Comparison of ENCODE assay signal across 8 mouse cellular contexts in the genomic region with DNA sequence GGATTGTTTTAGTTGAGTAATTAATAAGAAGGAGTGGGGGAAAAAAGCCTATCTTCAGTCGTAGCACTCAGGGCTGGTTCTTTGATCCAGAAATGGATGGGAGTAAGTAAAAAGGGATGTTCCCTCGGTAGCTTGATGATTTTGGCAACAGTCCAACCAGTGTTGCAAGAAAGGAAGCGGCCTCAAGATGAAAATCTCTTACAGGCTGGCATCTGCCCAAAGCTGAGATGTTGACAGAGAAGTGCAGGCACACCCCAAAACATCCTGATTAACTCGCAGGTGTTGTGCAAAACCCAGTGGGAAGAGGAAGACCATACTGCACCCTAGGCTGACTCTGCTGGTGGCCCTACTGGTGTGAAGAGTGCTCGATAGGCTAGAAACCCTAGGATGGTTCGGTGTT.
DNase-seq lines count a peak whose midpoint lies in the region; ATAC-seq and TF ChIP-seq lines count a peak whose summit lies in the region.

No protein-coding gene starts in this region.

- H3K27me3 ChIP-seq in heart, embryonic 10.5 days (ENCODE audit: insufficient read depth, poor library complexity, severe bottlenecking), result no peaks in the 10 kb centered on the region
- H3K27me3 ChIP-seq in MEL (ENCODE audit: control insufficient read depth in 1 of 2, insufficient read depth in 2 of 2, low read length in 2 of 2), result no peaks in the 10 kb centered on the region
- no peaks in the 10 kb centered on the region for H3K27me3 ChIP-seq in embryonic facial prominence, embryonic 15.5 days
- no peaks in the 10 kb centered on the region for H3K27me3 ChIP-seq in limb, embryonic 15.5 days

- no peaks in the 10 kb centered on the region for H3K79me2 ChIP-seq in MEL (ENCODE audit: control insufficient read depth, insufficient read depth, low read length, poor library complexity)

- DNase-seq in heart, adult 18-20 months, result peak; percentile 85 to 92
- DNase-seq in heart, embryonic 10.5 days (ENCODE audit: low spot score), result no peak
- peak; percentile 86 for DNase-seq in MEL (ENCODE audit: low read depth, low spot score)
- DNase-seq in ovary, postnatal 14 days (ENCODE audit: low spot score), result peak; percentile 55
- no peak for DNase-seq in c-Kit-positive CD71-positive TER-119-positive erythroid progenitor cells, embryonic 14.5 days (ENCODE audit: low spot score)

- H3K4me1 ChIP-seq in heart, embryonic 10.5 days, result peaks cover 5% of the 10 kb centered on the region; the same call in 1 of the 2 replicates
- H3K4me1 ChIP-seq in MEL (ENCODE audit: control insufficient read depth in 1 of 2, insufficient read depth in 2 of 2, low read length in 2 of 2), result peaks cover 0 to 5% of the 10 kb centered on the region in 2 experiments; a peak in 1 of 4 replicates
- peaks cover 5% of the 10 kb centered on the region; the same call in 1 of the 2 replicates for H3K4me1 ChIP-seq in embryonic facial prominence, embryonic 15.5 days
- H3K4me1 ChIP-seq in limb, embryonic 15.5 days, result 0 out of 2 replicates have a peak, but pooled peaks cover 2% of the 10 kb centered on the region

- peak; percentile 66 to 77 for TF ChIP-seq EP300 in MEL (IDR thresholded peaks at IDR 0.05; ENCODE audit: low read depth in 1 of 2, low read length in 2 of 2)

- H3K4me2 ChIP-seq in embryonic facial prominence, embryonic 15.5 days (replicated peaks), result no peak overlapping the region
- no peak overlapping the region for H3K4me2 ChIP-seq in limb, embryonic 15.5 days

- no peak for TF ChIP-seq CTCF in MEL (IDR thresholded peaks at IDR 0.05 in 2 of 3, conservative IDR thresholded peaks at IDR 0.05 in 1 of 3; ENCODE audit: control insufficient read depth in 1 of 3, insufficient read depth in 1 of 3, low read depth in 2 of 3, low read length in 3 of 3, poor library complexity in 1 of 3, severe bottlenecking in 1 of 3)

- WGBS in heart, embryonic 10.5 days, result 46% methylated on average over 6 of the region's 6 CpGs
- 23% methylated on average over 6 of the region's 6 CpGs for WGBS in embryonic facial prominence, embryonic 15.5 days
- WGBS in limb, embryonic 15.5 days, result 42% methylated on average over 6 of the region's 6 CpGs

- no peaks in the 10 kb centered on the region for H3K36me3 ChIP-seq in heart, embryonic 10.5 days
- peaks cover 0 to 3% of the 10 kb centered on the region in 2 experiments; a peak in 1 of 4 replicates for H3K36me3 ChIP-seq in MEL (ENCODE audit: control insufficient read depth in 1 of 2, insufficient read depth in 2 of 2, low read length in 2 of 2)
- no peaks in the 10 kb centered on the region for H3K36me3 ChIP-seq in embryonic facial prominence, embryonic 15.5 days
- H3K36me3 ChIP-seq in limb, embryonic 15.5 days, result no peaks in the 10 kb centered on the region

- H3K9ac ChIP-seq in MEL (ENCODE audit: control insufficient read depth, low read depth, low read length, poor library complexity, severe bottlenecking), result no peak overlapping the region
- H3K9ac ChIP-seq in embryonic facial prominence, embryonic 15.5 days, result no peak overlapping the region
- H3K9ac ChIP-seq in limb, embryonic 15.5 days, result no peak overlapping the region

- no peak overlapping the region for H3K4me3 ChIP-seq in heart, embryonic 10.5 days
- no peak overlapping the region for H3K4me3 ChIP-seq in MEL (ENCODE audit: control insufficient read depth in 1 of 2, insufficient read depth in 1 of 2, low read depth in 2 of 2, low read length in 2 of 2)
- no peak overlapping the region for H3K4me3 ChIP-seq in embryonic facial prominence, embryonic 15.5 days (replicated peaks)
- no peak overlapping the region for H3K4me3 ChIP-seq in limb, embryonic 15.5 days

- ATAC-seq in embryonic facial prominence, embryonic 15.5 days (ENCODE audit: insufficient number of reproducible peaks, low FRiP score, low TSS enrichment, low read depth), result no peak
- peak; percentile 84 for ATAC-seq in inflammation-experienced regulatory T-cells, adult 6 months
- no peak; the same call in 1 of the 2 replicates for ATAC-seq in limb, embryonic 15.5 days (ENCODE audit: insufficient number of reproducible peaks, low FRiP score, low TSS enrichment, low read depth)

- no peak for TF ChIP-seq RAD21 in MEL (IDR thresholded peaks at IDR 0.05; ENCODE audit: low read depth, low read length)

- H3K27ac ChIP-seq in heart, embryonic 10.5 days, result no peak overlapping the region
- no peak overlapping the region for H3K27ac ChIP-seq in MEL (ENCODE audit: control insufficient read depth, low read depth, low read length)
- H3K27ac ChIP-seq in embryonic facial prominence, embryonic 15.5 days (replicated peaks), result 0 out of 2 replicates have a peak overlapping the region, but pooled peaks have one; percentile 25
- H3K27ac ChIP-seq in limb, embryonic 15.5 days, result peak overlapping the region; percentile 9; the same call in 1 of the 2 replicates

- H3K9me3 ChIP-seq in heart, embryonic 10.5 days, result no peaks in the 10 kb centered on the region
- no peaks in the 10 kb centered on the region for H3K9me3 ChIP-seq in MEL (replicated peaks; ENCODE audit: insufficient read depth, low read length)
- H3K9me3 ChIP-seq in embryonic facial prominence, embryonic 15.5 days (replicated peaks), result no peaks in the 10 kb centered on the region
- no peaks in the 10 kb centered on the region for H3K9me3 ChIP-seq in limb, embryonic 15.5 days

- no peak for TF ChIP-seq POLR2A in MEL (IDR thresholded peaks at IDR 0.05; ENCODE audit: control insufficient read depth in 1 of 2, insufficient read depth in 1 of 2, low read depth in 1 of 2, low read length in 2 of 2, poor library complexity in 1 of 2)

TF ChIP-seq in MEL, 35 proteins besides CTCF, POLR2A, EP300 and RAD21:
- TF ChIP-seq TCF12 (IDR thresholded peaks at IDR 0.05; ENCODE audit: low read depth, low read length) (peak; percentile 59), RCOR1 (IDR thresholded peaks at IDR 0.05; ENCODE audit: low read depth, low read length) (peak; percentile 82), MEF2A (IDR thresholded peaks at IDR 0.05; ENCODE audit: extremely low read depth, insufficient replicate concordance, low read depth, low read length, poor library complexity, severe bottlenecking) (no peak), MYC (IDR thresholded peaks at IDR 0.05; ENCODE audit: low read depth, low read length) (0 out of 2 replicates have a peak, but pooled peaks have one; percentile 23), MYB (IDR thresholded peaks at IDR 0.05; ENCODE audit: low read depth, low read length) (no peak), ETS1 (IDR thresholded peaks at IDR 0.05; ENCODE audit: low read depth, low read length) (peak; percentile 81), E2F4 (IDR thresholded peaks at IDR 0.05; ENCODE audit: borderline replicate concordance, low read depth, low read length) (no peak), SIN3A (IDR thresholded peaks at IDR 0.05; ENCODE audit: low read length) (peak; percentile 28; the same call in 1 of the 2 replicates), USF1 (IDR thresholded peaks at IDR 0.05; ENCODE audit: low read depth, low read length) (no peak), UBTF (IDR thresholded peaks at IDR 0.05; ENCODE audit: borderline replicate concordance, insufficient read depth, low read depth, low read length) (no peak), GATA1 (IDR thresholded peaks at IDR 0.05; ENCODE audit: low read depth, low read length) (peak; percentile 31; the same call in 1 of the 2 replicates), BHLHE40 (IDR thresholded peaks at IDR 0.05; ENCODE audit: borderline replicate concordance, low read depth, low read length) (0 out of 2 replicates have a peak, but pooled peaks have one; percentile 31)

Comparison
In these comparisons a context has a peak if more than half of its experiments do, and no peak if none do; other contexts are left out.
1. DNase-seq: peak in heart, adult 18-20 months (2 of 2), MEL (single experiment) and ovary, postnatal 14 days (single experiment); none in heart, embryonic 10.5 days (single experiment) and c-Kit-positive CD71-positive TER-119-positive erythroid progenitor cells, embryonic 14.5 days (single experiment).
2. H3K27ac ChIP-seq: peak in embryonic facial prominence, embryonic 15.5 days (single experiment) and limb, embryonic 15.5 days (single experiment); none in heart, embryonic 10.5 days (single experiment) and MEL (single experiment).